Mouse (Mus musculus): ENCODE results near the gene Crtc2. TPM values are rescaled to one million over a fixed set of nuclear protein-coding genes. Genes with fewer than 3 reads are reported as not detected.
A peak's percentile ranks its signal among the peaks of the same experiment; 100 is the strongest.

Gene Crtc2
- 23.7 and 35.6 TPM in 2 replicates for polyA plus RNA-seq (2012; rRNA removed)

- peak; percentile 80 for DNase-seq (ENCODE audit: low spot score)
Observed at GRCm38 (mm10) chr3:90253653-90254418, at the start of gene Crtc2. Crtc2 (plus strand) TSS chr3:90254163.

GRCm38 (mm10) chr3:90204582-90204981, 49.4 kb upstream of the Crtc2 start:
- DNase-seq (ENCODE audit: low spot score), result no peak

DNA sequence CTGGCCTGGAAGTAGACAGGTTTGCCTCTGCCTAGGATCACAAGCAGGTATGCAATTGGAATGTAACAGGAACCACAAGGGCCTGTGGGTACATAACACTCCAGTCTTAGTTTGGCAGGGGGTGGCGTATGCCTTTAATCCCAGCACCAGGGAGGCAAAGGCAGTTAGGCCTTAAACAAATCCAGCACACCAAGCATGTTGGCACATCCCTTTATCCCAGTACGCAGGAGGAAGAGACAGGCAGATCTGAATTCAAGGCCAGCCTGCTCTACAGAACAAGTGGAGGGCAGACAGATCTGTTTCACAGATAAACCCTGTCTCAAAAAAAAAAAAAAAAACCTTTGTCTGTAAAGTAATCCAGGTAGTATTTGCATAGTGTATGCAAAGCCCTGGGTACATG, 45.3 kb upstream of the Crtc2 start:
- no peak for DNase-seq (ENCODE audit: low spot score)

GRCm38 (mm10) chr3:90209908-90210566, 43.9 kb upstream of the Crtc2 start:
- DNase-seq (ENCODE audit: low spot score), result no peak

- DNase-seq (ENCODE audit: low spot score), result no peak
Observed at GRCm38 (mm10) chr3:90211475-90212398, 42.2 kb upstream of the Crtc2 start.

- no peak for DNase-seq (ENCODE audit: low spot score)
Observed at GRCm38 (mm10) chr3:90212723-90213122, 41.2 kb upstream of the Crtc2 start.

DNA sequence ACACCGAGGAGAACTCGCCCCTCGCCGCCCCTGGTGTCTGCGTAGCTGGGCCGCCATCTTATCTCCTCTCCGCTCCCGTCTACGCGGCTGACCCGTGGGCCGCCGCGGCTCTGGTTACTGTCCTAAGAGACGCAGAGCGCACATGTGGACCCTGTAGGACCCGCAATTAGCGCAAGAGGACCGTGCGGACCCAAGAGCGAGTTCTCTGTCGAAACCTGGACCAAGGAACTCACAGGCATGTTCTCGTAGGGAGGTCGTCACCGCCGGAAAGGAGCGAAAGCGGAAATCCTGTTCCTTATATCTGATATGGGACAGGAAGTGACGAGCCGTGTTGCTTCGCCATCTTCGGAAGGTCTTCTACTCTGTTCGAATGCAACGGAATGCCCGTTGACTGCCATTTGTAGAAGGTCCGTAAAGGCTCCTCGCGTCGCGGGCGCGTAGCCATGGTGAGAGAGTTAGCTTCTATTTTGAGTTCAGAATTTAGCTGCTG, 40.5 kb upstream of the Crtc2 start, which contains the start of the genes Rps27 and Rab13:
Gene Rps27, minus strand, starts transcription at position 275 of the 490 bp plus-strand sequence.
Gene Rab13, plus strand, starts transcription at position 319 of the 490 bp plus-strand sequence.
- peak; percentile 89 for DNase-seq (ENCODE audit: low spot score)

DNA sequence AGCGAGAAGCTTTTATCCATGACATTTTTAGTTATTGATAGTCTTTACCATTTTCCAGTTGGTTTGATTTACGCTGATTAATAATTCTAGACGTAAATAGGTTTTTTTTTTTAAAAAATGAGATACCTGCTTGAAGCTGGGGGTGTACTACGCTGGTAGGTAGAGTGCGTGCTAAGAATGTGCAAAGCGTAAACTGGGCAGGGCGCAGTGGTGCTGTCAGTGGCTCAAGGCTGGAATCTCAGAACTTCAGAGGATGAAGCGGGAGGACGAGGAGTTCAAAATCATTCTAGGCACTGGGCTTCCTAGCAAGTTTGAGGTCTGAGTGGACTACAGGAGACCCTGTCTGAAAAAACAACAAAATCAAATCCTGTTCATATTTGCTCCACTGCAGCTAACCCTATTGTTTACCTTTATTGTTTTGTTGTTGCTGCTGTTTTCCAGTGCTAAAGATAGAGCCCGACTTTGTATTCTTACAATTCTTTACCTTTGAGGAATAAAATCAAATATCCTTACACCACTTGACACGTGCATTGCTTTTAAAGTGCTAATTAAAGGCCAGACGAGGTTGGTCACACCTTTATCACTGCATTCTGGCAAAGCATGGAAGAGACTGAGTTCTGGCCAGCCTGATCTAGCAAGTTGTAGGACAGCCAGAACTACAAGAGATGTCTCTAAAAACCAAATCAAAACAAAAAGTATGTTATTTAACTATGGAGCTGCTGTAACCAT, 39.8 kb upstream of the Crtc2 start:
- DNase-seq (ENCODE audit: low spot score), result no peak

DNA sequence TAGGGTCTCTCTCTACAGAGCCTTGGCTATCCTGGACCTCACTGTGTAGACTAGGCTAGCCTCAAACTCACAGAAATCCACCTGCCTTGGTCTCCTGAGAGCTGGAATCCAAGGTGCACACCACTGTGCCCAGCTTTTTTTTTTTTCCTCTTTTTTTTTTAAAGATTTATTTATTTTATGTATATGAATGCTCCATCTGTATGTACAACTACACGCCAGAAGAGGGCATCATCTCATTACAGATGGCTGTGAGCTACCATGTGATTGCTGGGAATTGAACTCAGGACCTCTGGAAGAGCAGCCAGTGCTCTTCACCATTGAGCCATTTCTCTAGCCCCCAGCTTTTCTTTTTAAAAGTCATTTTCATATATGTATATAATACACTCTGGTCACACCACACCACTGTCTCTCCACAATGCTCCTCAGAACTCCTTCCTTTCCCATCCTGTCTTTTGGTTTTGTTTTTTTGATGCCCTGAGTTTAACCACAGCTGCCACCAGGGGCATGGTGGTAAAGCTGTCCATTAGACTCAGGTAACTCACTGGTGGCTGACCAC, 38.1 kb upstream of the Crtc2 start:
- no peak for DNase-seq (ENCODE audit: low spot score)

- no peak for DNase-seq (ENCODE audit: low spot score)
Observed at GRCm38 (mm10) chr3:90220088-90220487, 33.9 kb upstream of the Crtc2 start.

DNA sequence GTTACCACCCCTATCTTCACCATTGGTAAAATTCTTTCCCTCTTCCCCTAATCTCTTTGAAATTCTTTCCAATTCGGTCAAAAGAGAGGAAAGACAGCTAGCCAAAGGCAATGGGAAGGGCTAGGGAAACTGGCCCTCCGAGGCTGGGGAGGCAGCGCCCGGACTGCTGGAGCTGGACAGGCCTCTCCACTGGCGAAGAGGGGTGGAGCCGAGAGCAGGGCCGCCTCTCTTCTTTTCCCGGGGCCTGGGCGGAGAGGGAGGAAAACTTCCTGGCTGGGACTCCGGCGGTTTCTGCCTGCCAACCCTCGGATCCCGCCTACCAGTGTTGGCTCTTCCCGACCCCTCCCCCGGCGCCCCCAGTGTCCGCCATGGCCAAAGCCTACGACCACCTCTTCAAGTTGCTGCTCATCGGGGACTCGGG, 33.4 kb upstream of the Crtc2 start:
- peak; percentile 65 for DNase-seq (ENCODE audit: low spot score)

DNA sequence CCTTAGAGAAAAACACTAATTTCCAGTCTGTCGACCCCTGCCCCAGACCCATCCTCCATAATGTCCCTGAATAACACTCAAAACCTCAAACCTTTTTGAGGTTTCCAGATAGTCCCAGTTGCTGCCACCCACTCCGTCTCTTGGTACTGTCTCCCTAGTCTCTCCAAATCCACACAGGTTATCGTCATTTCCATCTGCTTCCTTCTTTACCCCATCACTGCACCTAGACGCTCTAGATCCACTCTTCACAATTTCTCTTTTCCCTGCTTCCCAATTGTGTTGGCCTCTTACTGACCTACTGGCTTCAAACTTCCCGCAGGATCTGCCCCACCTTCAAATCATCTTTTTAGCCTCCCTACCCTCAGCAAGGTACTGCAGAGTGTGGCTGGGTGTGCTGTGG, 32.8 kb upstream of the Crtc2 start:
- no peak for DNase-seq (ENCODE audit: low spot score)

GRCm38 (mm10) chr3:90222455-90222854, 31.5 kb upstream of the Crtc2 start:
- no peak for DNase-seq (ENCODE audit: low spot score)

DNA sequence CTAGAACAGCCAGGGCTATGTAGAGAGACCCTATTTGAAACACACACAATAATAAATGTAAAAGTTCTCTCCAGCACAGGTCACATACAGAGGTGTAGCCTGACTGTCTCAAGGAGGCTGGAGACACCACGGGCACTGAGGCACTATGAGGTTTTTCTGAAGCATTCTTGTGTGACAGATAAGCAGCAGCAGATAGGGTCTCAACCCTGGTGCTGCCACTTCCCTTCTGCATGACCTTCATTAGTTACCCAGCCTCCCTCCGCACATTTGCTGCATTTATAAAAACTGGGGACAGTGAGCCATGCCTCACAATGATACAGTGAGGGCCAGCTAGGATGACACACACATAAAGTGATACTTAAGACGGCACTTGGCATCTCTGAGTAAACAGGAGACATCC, 31.0 kb upstream of the Crtc2 start:
- DNase-seq (ENCODE audit: low spot score), result no peak

DNA sequence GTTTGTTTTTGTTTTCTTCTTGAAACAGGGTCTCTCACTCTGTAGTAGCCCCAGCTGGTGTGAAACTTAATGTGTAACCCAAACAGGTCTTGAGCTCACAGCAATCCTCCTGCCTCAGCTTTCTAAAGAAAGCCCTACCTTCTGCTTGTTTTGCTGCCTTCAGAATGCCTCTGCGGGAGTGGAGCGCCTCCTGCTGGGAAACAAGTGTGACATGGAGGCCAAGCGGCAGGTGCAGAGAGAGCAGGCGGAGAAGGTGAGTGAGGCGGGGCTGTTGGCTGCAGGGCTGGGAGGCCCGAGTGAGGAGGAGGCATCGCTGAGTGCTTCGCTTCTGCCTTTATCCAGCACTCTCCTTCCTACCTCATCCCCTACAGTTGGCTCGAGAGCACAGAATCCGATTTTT, 29.6 kb upstream of the Crtc2 start:
- DNase-seq (ENCODE audit: low spot score), result no peak

GRCm38 (mm10) chr3:90231075-90231474, 22.9 kb upstream of the Crtc2 start:
- DNase-seq (ENCODE audit: low spot score), result no peak

DNA sequence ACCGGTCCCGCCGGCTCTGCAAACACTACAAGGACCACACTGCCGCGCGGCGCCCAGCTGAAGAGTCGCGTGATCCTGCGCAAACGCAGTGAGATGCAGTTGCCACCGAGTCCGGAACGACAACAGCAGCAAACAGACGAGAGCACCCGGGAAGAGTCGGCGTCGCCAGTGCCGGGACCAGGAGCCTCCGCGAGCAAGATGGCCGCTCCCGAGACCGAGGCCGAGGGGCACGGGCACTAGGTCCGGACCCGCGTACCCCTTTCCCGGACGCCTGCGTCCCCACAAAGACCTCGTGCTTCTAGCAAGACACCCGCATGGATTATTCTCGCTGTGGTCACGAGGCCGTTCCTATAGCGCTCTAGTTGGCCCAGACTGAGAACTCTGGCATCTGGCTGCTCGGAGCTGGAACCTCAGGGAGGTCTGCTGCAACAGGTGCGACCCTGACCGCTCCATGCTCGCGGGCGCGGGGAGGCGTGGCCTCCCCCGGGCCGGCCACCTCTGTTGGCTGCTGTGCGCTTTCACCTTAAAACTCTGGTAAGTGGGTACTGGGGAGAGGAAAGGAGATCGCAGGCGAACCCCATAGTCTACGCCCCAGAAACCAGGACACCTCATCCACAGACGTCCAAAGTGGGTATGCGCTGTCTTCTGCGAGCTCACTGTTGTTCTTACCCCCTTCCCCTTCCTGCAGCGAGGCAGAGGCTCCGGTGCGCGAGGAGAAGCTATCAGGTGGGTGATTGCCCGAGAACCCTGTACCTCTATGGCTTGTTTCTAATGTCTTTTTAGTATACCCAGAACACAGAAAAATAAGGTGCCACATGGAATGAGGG, 22.2 kb upstream of the Crtc2 start, which contains the start of gene Jtb:
Gene Jtb, plus strand, starts transcription at position 91 of the 827 bp plus-strand sequence.
- peak; percentile 83 for DNase-seq (ENCODE audit: low spot score)

DNA sequence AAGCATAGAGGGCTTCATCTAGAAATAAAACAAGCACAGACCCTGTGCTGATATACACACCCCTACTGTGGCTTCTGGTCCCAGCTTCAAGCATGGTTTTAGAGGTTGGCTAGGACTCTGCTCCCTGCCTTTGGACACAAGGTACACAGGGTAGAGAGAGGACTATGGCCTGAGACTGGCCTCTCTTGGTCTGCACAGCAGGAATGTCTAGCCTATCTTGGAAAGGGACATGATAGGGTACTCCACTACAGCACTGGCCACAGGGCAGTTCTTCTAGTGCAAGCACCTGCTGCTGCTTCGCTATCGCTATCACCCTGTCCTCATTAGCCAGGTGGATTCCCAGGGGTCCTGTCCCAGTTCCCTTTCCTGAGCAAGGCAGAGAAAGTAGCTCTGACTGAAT, 12.7 kb upstream of the Crtc2 start:
- no peak for DNase-seq (ENCODE audit: low spot score)

GRCm38 (mm10) chr3:90241669-90242358, 12.1 kb upstream of the Crtc2 start:
- no peak for DNase-seq (ENCODE audit: low spot score)

Data from urinary bladder, adult 2 months (tissue).